Mouse (Mus musculus) forelimb bud, embryonic 11.5 days (tissue): ENCODE data around the gene Sppl2b.
"Not testable (repeated sequence)": the region's sequence is repeated elsewhere in the genome, so short reads cannot be mapped to it uniquely, and the experiment has no call there.

Experiments
- DNase-seq: peaks from one replicate; pipeline ENCODE4 v3.0.0-alpha.2; 2012; ENCODE audit warnings: low read depth, low spot score

Gene Sppl2b

DNA sequence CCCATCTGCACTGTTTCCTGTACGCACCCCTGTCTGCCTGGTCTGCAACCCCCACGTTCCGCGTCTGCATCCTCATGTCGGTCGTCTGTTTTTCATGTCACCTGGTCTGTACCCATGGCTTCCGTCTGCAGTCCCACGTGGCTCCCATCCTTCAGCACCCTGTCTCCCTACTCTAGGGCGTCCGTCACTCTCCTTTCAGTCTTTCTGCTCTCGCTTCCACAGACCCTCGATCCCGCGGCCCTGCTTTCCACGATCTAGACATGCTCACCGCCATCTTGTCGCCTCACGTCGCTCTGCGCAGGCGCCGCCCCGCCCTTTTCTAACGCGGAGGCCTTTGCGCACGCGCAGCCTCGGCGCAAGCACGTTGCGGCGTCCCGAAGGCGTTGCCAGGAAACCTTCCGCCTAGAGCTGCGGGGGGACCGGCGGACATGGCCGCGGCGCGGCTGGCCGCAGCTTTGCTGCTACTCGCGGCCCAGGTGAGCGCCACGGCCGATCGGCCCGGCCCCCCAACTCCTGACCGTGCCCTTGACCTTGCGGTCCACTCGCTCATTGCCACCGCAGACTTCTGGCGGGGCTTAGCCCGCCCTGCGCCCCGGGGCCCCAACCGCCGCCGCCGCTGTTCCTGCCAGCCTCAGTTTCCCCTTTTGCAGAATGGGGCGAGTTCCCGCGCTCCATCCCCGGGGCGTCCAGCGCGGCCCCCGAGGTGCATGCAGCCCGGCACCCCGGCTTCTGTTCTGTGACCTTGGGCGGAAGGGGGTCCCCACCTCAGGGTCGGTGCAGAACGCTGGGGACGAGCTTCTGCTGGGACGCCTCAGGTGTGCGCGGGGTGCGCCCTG is at the start of gene Sppl2b, which contains the start of gene Lsm7:
TSS of gene Sppl2b (plus strand) at position 363 of the 836 bp plus-strand sequence.
TSS of gene Lsm7 (minus strand) at position 297 of the 836 bp plus-strand sequence.
- DNase-seq, result peak; percentile 96

DNA sequence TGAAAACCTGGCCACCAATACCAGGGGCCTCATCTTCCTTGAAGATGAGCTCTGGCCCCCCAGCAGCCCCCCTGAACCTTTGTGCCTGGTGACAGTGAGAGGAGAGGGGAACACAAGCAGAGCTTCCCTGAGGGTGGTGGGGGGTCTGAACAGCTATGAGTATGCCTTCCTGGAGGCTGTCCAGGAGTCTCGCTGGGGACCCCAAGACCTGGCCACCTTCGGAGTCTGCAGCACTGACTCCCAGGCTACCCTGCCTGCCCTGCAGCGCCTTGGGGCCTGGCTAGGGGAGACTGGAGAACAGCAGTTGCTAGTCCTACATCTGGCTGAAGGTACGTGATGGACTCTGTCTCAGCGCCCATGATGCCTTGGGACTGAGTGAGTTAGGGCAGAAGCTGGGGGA is 49.8 kb upstream of the Sppl2b start:
- DNase-seq, result no peak

DNA sequence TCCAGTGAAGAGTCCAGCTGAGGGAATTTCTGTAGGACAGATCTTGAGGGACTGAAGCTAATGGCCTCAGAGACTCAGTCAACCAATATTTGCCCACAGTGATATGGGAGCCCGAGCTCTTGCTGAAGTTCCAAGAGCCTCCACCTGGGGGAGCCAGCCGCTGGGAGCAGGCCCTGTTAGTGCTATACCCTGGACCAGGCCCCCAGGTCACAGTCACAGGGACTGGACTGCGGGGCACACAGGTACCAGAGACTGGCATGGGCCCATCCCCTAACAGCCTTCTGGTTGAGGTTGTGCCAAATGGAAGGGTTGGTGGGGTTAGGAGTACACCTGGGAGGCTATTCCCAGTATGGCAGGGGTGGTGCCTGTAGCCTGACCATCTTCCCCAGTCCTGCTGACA is 49.1 kb upstream of the Sppl2b start:
- peak; percentile 56 for DNase-seq

DNA sequence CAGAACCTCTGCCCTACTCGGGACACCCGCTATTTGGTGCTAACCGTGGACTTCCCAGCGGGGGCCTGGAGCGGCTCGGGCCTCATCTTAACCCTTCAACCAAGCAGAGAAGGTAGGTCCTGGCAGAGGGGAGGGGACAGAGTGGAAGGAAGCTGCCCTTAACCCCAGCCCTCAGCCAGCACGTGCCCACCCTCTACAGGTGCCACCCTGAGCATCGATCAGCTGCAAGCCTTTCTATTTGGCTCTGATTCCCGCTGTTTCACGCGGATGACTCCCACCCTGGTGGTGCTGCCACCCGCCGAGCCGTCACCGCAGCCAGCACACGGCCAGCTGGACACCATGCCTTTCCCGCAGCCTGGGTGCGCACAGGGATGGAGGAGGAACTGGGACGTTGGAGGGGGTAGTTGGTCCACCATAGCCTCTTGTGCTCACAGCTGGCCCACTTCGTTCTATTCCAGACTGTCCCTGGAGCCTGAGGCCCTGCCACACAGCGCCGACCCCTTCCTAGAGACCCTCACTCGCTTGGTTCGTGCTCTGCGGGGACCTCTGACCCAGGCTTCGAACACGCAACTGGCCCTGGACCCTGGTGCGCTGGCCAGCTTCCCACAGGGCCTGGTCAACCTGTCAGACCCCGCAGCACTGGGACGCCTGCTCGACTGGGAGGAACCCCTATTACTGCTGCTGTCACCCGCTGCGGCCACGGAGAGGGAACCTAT is 48.6 kb upstream of the Sppl2b start:
- DNase-seq, result no peak

DNA sequence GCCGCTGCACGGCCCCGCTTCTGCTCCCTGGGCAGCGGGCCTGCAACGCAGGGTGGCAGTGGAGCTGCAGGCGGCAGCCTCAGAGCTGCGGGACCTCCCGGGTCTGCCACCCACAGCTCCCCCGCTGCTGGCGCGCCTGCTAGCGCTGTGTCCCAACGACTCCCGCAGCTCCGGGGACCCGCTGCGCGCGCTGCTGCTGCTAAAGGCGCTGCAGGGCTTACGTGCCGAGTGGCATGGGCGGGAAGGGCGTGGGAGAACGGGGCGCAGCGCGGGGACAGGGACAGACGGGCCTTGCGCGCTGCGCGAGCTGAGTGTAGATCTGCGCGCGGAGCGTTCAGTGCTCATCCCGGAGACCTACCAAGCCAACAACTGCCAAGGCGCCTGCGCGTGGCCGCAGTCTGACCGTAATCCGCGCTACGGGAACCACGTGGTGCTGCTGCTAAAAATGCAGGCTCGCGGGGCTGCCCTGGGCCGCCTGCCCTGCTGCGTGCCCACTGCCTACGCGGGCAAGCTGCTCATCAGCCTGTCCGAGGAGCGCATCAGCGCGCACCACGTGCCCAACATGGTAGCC is 47.9 kb upstream of the Sppl2b start:
- peak; percentile 65 for DNase-seq

DNA sequence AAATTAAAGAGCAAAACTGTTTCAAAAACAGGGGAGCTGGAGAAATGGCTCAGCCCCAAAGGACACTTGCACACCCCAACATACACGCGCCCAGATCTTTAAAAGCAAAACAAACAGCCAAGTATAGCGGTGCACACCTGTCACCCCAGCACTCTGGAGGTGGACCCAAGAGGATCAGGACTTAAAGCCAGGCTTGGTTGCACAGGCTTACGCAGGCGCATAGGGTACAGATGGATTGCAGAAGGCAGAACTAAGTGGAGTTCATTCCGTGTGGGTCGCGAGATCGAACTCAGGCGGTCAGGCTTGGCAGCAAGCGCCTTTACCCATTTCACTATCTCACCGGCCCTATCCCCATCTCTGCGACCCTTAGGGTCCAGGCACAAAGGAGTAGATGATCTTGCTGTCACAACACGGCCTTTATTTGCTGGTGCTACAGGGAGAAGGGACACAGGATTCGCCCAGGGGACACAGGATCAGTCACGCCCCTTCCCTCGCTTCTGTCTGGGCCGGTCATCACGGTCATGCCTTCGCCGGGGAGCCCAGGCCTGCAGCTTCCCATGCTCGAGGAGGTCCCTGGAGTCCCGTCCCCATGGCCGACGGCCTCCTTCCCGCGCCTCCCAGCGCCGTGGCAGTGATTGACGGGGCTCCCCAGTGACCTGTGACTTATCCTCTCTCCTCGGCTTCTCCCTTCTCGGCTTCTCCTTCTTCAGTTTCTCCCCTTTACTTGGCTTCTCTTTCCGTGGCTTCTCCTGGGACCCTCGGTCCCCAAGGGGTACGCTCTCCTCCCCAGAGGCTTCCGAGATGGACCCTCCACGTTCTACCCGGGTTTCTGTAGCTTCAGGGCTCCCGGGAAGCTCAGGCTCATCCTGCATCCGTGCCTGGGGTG is 46.7 kb upstream of the Sppl2b start:
- no peak for DNase-seq

DNA sequence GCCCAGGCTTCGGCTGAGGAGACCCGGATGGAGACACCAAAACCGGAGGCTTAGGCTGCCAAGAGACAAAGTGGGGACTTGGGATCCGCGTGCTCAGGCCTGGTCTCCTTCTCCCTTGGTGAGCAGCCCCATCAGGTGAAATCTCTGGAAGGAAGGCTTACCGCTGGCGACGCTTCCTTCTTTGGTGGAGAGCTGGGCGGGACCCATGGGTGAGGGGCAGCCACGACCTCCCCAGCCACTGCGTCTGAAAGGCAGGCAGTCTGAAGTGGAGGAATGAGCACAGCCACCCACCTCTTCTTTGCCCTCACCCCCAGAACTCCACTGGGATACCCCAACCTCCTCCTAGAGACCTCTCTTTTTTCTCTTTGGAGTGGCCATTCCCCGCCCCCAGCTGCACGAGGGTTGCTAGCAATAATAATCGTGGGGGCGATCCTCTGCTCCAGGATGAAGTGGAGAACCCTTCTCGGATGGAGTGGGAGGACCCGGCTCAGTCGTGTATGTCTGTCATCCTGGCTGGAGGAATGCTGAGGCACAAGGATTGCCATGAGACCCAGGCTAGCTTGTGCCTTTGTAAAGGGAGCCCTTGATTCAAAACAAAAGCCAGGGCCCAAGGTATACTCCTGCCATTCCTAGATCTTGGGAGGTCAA is 46.0 kb upstream of the Sppl2b start:
- DNase-seq, result no peak

DNA sequence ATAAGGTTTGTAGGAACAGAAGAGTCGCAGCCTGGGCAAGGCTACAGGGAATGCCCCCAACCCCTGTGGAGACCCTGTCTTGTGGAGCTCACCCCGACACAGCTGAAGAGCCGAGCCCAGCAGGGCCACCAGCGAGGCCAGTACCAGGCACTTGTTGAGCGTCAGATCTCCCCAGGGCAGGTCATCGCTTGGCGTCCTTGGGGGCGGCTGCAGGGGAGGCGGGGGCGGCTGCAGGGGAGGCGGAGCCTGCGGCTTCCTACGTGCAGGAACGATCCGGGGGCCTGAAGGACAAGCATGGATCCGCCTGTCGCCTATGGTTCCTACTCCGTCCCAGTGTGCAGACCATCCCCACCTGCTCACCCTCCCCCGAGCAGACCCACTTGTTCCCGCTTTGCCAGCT is 45.0 kb upstream of the Sppl2b start:
- DNase-seq, result no peak

DNA sequence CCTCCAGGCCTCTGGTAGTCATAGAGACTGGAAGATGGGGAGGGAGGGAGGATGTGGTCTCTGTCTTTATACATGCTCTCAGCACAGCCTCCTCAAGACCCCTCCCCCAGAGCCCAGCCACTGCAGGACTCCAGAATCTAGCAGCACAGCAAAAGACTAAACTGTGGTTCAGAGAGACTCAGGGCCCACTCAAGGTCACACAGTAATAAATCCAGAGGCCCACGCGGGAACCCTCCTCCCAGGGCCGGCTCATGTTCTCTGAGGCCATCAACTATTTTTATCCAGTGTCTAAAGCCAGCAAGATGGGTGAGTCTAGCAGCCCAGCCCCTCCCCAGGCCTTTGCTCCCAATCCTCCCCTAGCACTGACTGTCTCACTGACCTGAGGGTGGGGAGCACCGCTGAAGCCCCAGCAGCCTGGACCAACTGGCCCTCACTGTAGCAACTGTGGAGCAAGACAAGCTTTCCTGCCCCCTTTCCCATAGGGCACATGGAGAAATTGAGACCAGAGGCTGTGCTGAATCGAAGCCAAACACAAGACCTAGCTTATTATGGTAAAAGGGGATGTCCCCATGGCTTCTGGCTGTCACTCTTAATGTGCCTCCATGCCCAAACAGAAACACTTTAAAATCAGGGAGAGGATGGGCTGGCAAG is 42.6 kb upstream of the Sppl2b start:
- no peak for DNase-seq

DNA sequence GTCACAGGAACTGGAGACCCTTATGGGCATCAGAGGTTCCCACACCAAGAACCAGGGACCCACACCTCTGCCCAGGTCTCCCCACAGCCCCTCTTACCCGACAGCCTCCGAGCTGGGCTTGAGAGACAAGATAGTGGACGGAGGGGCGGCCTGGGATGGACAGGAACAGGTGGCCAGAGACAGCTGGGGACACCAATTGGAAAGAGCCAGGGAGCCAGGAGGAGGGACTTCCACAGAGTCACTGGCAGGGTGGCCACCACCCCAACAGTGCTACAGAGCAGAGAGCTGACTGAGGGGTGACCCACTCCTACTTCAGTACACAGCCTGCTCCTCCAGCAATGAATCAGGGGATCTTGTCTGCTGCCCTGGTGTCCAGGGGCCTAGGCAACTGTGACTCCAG is 41.7 kb upstream of the Sppl2b start, which contains the start of gene Jsrp1:
TSS of gene Jsrp1 (minus strand) at position 133 of the 400 bp plus-strand sequence.
- no peak for DNase-seq

DNA sequence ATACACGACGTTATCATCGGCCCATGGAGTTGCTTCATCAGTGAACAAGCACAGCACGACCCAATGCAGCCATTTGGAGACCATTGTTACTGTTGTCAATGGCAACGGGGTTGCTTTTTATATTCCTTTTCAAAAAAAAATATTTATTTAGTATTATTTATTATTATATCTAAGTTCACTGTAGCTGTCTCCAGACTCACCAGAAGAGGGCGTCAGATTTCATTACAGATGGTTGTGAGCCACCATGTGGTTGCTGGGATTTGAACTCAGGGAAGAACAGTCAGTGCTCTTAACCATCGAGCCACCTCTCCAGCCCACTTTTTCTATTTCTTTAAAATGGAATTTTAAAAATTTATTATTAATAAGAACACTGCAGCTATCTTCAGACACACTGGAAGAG is 40.3 kb upstream of the Sppl2b start:
- DNase-seq, result no peak

DNA sequence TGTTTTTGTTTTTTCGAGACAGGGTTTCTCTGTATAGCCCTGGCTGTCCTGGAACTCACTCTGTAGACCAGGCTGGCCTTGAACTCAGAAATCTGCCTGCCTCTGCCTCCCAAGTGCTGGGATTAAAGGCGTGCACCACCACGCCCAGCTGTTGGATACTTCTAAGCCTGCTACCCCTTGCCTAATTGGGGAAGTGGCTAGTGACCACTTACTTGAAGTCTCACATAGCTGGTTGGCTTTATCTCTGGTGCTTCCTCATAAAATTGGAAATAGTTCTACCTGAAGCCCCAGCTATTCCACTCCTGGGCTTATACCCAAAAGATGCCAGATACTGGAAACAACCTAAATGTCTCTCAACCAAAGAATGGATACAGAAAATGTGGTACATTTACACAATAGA is 38.8 kb upstream of the Sppl2b start:
- DNase-seq, result not testable (repeated sequence)

DNA sequence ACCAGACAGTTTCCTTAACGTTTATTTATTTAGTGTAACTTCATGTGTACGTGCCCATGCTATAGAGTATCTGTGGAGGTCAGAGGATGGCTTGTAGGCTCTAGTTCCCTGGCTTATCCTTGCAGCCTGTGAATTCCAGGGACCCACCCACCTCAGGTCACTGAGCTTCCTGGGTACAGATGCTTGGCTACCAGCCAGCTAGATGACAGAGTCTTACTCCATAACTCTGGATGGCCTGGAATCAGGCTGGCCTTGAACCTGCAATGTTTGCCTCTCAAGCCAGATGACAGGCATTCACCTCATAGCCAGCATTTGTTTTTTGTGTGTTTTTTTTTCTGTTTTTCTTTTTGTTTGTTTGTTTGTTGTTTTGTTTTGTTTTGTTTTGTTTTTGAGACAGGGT is 37.9 kb upstream of the Sppl2b start:
- no peak for DNase-seq

DNA sequence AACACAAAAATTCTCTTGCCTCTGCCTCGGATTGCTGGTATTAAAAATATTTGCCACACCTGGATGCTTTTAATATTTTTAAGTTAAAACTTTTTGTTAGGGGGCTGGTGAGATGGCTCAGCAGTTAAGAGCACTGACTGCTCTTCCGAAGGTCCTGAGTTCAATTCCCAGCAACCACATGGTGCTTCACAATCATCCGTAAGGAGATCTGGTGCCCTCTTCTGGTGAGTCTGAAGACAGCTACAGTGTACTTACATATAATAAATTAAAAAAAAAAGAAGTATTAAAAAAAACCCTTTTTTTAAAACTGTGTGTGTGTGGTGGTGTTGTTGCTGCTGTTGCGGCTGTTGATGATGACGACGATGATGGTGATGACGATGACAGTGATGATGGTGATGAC is 37.1 kb upstream of the Sppl2b start:
- DNase-seq, result not testable (repeated sequence)

DNA sequence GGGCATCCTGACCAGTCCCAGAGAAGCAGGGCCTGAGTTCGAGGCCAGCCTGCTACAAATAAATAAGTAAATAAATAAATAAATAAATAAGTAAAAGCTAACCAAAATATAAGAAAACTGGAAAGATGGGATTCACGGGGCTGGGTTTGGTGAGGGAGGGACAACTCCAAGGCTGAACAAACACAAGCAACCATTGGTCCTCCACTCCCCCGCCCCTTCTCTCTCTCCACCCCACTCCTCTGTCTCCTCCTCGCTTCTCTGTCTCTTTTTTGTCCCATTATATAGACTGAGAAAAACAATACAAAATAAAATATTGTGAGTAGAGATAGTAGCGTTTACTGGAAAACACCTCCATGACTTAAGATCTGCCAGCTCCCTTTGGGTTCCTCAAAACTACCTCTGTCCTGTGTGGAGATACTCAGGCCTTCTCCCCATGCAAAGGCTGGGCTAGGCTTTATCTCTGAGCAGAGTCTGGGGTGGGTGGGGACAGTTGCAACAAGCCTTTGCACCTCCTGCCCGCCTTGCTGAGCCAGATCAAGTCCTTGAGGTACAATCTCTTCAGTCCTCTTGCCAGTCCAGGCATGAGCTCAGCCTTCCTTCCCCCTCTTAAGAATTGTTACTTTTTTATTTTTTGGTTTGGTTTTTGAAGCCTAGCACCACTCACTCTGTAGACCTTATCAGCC is 36.3 kb upstream of the Sppl2b start:
- no peak for DNase-seq

DNA sequence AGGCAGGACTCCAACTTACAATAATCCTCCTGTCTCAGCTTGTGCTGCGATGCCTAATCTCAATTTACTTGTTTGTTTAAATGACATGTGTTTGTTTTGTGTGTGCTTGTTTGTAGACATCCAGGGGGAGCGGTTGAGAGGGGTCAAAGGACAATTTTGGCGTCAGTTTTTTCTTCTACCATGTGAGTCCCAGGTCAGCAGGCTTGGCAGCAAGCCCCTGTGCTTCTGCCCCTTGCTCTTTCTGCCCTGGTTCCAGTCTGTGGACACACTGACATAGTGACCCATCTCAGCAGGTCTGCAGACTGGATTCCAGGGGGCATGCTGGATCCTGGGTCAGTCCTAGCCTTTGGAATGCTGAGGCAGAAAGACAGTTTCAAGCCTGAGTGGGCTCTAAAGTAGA is 35.7 kb upstream of the Sppl2b start:
- DNase-seq, result no peak

DNA sequence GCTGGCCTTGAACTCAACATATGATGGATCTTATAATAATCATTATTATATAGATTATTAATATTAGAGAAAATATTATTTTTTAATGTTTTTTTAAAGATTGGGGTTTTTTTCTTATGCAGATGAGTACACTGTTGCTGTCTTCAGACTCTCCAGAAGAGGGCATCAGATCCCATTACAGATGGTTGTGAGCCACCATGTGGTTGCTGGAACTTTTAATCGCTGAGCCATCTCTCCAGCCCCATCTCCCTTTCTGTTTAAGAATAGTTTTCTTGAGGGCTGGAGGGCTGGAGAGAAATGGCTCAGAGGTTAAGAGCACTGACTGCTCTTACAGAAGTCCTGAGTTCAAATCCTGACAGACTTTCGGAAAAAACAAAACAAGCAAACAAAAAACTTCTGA is 33.1 kb upstream of the Sppl2b start:
- DNase-seq, result no peak

DNA sequence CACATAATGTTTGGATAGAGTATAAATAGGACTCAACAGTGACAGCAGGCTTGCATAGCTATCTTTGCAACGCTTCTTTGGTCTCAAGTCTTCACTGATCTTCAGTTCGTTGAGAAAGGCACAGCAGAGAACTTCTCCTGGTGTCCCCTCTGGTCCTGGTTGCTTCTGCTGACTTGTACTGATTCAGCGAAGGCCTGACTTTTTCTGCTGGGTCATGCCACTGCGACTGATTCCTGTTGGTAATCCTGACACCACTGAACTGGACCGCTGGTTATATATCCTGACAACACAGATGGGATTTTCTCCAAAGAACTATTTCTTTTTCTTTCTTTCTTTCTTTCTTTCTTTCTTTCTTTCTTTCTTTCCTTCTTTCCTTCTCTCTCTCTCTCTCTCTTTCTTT is 32.5 kb upstream of the Sppl2b start:
- no peak for DNase-seq

DNA sequence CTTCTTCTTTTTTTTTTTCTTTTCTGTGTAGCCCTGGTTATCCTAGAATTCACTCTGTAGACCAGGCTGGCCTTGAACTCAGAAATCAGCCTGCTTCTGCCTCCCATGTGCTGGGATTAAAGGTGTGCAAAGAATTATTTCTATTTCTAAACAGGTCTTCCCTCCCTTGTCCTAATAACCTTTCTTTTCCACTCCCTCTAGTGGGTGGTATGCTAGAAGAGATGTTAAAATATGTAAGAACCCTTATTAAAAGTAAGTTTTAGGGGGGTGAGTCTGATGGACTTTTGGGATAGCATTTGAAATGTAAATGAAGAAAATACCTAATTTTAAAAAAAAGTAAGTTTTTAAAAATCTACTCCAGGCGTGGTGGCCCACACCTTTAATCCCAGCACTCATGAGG is 31.8 kb upstream of the Sppl2b start:
- DNase-seq, result no peak
